Mouse (Mus musculus): ENCODE measurements around the gene Cct2.
"Not testable (repeated sequence)": the region's sequence is repeated elsewhere in the genome, so short reads cannot be mapped to it uniquely, and the experiment has no call there.

GRCm38 (mm10) chr10:117043497-117044166 is 20.0 kb downstream of the Cct2 start:
- TF ChIP-seq CTCF, EP300 (IDR thresholded peaks at IDR 0.05; ENCODE audit: low read depth): not testable (repeated sequence)

Data from liver, postnatal 0 days (tissue).